Mouse (Mus musculus) retina, postnatal 1 day (tissue): ENCODE data around the gene Dock10.

Experiments used
- DNase-seq: peaks from one replicate; pipeline ENCODE4 v3.0.0-alpha.2; 2012

The Dock10 gene

DNA sequence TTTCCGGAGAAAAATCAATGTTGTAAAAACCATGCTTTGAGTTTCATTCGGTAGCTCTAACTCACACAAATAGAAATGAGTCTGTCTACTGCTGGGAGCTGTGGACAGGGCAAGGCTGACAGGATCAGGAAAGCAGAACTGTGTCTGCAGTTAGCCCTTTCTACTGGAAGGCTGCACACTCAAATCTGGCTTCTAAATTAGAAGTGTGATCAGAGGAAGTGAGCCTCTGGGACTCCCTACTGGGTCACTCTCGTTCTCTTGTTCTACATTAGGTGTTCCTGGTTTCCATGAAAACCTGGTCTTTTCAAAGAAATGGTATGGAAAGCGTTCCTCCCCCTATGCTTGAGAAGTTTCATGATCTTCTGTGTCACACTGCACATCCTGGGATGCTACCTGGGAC, 103.1 kb downstream of the Dock10 start:
- no peak for DNase-seq

- no peak for DNase-seq
Measured at GRCm38 (mm10) chr1:80654177-80654576, 104.2 kb downstream of the Dock10 start.

GRCm38 (mm10) chr1:80652803-80653202, 105.5 kb downstream of the Dock10 start:
- DNase-seq, result no peak

DNA sequence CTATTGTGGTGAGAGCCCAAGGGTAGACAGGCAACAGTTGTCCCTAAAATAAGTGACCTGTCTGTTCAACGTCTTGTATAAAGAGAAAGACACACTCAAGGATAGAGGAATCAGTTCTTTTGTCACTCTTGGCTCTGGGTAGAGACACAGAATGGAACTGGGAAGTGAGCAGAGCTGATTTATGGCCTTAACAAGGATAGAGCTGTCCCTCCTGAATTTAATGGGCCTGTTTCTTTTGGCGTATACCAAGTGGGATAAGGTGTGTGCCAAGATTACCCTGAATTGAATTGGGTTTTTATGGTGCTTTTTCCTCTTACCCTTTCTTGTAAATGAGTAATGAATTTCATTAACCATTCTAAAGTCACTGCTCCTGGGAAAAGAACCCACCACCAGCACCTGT, 106.2 kb downstream of the Dock10 start:
- no peak for DNase-seq

DNA sequence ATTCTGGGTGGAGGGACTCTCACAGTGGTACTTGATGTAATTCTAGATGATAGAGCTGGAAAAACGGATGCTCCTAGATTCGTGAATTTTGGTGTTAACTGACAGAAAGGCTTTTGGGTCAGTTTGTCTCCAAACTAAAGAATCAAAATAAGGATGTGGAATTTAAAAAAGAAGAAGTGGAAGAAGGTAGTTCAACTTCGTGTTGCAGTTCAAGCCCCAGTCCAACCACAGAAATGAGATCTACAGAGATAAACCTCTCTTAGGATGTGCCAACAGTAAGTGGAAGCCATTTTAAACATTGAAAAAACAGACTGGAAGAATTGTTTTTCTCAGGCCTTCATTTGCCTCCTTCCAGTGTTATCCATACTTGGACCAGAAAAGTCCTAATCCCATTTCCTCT, 111.7 kb downstream of the Dock10 start:
- DNase-seq, result no peak

- DNase-seq, result no peak
Measured at GRCm38 (mm10) chr1:80643866-80644451, 114.4 kb downstream of the Dock10 start.

- DNase-seq, result no peak
Measured at GRCm38 (mm10) chr1:80641832-80642231, 116.5 kb downstream of the Dock10 start.

GRCm38 (mm10) chr1:80641288-80641687, 117.0 kb downstream of the Dock10 start:
- DNase-seq, result no peak

- DNase-seq, result no peak
Measured at GRCm38 (mm10) chr1:80639553-80639952, 118.8 kb downstream of the Dock10 start.

DNA sequence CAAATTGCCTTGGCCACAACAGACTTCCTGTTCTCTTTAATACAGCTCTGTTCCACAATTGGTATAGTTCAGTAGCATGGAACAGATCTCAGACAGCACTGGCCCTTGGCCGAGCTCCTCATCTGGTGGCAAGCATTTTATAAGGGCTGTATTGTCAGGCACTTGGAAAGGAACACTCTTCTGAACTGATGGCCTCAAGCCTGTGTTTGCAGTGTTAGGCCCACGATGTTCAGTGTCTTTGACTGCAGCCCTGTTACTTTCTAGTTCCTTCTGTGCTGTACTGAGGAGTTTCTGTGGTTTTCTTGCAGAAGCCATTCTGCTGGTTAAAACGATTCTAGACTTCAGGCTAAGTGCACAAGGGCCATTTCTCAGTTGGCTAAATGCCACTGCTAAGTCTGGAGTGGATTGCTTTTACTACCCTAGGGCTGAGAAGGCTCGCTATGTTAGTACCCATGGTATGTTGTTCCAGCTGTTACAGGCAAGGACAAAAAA, 121.1 kb downstream of the Dock10 start:
- DNase-seq, result no peak

DNA sequence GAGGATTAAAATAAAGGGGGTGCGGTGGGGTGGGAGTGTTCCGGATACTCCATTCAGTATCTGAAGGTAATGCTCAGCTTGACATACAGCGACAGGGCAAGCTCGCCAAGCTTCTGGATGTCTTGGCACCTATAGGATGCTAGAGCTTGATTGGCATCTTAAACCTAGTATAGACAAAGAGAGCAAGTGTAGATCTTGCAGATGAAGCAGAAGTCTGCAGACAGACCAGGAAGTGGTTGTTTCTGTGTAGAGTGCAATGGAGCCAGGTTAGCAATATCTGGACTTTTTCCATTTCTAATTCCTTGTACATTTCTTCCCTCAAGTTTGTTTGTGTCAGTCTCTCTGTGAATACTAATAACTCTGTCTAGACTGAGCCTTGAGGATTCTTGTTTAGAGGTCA, 122.5 kb downstream of the Dock10 start:
- DNase-seq, result no peak

- no peak for DNase-seq
Measured at GRCm38 (mm10) chr1:80633536-80633935, 124.8 kb downstream of the Dock10 start.

- DNase-seq, result no peak
Measured at GRCm38 (mm10) chr1:80630179-80631149, 127.9 kb downstream of the Dock10 start.

GRCm38 (mm10) chr1:80628054-80628453, 130.3 kb downstream of the Dock10 start:
- DNase-seq, result no peak

DNA sequence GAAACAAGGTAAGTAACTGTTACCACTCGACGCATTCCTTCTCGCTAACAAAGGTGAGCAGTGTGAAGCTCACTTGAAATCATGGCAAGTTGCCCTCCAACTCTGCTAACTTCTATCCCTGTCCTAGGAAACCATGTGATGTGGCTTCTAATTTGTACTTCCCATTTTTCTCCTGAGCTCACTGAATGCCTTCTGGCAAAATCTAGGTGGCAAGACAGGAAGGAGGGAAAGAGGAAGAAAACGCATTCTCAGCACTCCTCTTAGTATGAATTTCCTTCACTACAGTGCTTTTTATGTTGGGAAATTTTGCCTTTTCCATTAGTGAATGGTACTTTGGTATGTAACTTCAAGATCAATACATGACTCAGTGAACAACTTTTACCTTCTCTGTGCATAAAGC, 131.5 kb downstream of the Dock10 start:
- DNase-seq, result no peak

DNA sequence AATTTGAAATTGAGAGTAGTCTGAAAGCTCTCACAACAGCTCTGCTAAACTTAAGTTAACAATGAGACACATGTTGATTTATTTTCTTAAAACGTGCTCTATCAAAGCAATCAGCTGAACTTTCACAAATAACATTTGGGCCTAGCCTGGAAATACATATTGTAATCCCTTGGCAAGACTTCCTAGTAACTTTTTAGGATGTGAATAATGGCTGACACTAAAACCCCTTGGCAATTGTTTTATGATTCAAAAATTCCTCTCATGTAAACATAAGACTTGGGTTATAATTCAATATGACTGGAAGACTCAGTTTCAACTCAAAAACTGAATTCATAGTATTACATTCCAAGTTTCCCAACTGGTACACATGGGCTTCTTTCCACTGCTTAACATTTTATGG, 133.0 kb downstream of the Dock10 start:
- DNase-seq, result no peak

GRCm38 (mm10) chr1:80624552-80624951, 133.8 kb downstream of the Dock10 start:
- peak; percentile 82 for DNase-seq

GRCm38 (mm10) chr1:80622646-80623045, 135.7 kb downstream of the Dock10 start:
- DNase-seq, result no peak

DNA sequence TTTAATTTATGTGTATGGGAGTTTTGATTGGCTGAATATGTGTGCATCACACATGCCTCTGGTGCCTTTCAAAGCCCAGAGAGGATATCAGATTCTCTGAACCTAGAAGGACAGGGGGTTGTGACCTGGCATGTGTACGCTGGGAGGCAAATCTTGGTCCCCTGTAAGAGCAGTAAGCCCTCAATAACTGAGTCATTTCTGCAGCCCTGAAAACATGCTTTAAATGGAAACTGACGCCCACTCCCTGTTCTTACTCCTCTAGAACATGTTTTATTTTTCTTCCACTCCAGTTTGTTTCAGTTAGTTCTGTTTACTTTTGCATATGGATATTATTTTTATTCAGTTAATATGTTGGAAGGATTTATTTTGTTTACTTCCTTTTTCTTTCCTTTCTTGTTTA, 139.2 kb downstream of the Dock10 start:
- DNase-seq, result no peak

DNA sequence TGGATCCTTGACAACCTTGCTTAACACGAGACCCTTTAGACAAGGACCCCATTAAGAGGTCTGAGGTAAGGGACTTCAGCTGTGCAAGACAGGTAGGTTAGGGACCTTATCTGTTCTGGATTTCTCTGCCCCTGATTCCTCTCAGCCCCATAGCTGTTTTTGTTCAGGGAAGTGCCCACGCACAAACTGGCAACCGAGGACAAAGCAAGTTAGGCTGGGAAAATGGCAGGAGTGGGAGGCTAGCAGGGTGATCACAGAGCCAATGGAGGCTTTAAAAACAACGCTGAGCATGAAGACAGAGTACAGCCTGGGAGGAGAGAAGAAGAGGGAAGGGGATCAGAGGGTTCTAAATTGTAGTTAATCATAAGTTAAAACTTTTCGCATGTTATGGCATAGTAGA, 141.7 kb downstream of the Dock10 start:
- no peak for DNase-seq

DNA sequence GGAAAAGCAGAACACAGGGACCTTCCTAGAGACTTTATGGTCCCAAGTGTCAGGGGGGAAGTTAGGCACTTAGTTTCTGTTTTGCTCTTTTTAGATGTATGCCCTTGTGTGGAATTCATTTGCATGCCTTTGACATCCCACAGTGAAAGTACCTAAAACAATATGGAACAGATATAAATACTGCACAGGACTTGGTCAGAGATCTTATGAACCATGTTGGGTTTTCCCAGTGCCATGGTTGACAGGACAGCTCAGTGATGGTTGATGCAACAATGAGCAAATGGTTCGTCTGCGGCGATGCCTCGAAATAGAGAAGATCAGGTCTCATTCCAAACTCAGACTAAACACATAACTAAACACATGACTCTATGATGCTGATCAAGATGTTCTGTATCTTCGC, 143.6 kb downstream of the Dock10 start:
- no peak for DNase-seq

GRCm38 (mm10) chr1:80613395-80614011, 144.8 kb downstream of the Dock10 start:
- DNase-seq, result no peak

- peak; percentile 73 for DNase-seq
Measured at GRCm38 (mm10) chr1:80607546-80607945, 150.8 kb downstream of the Dock10 start.
